Mouse (Mus musculus) MEL (cell line): Measurements from ENCODE around the gene Cln5.

Source experiments
- CTCF ChIP-seq, 3 experiments: IDR thresholded peaks in 2 of 3; conservative IDR thresholded peaks in 1 of 3; 2 replicates each; pipeline ENCODE4 v1.5.1; 2011 to 2012; ENCODE audit warnings: low read length in 3 of 3, low read depth in 2 of 3, mild to moderate bottlenecking in 2 of 3, improper control_type of control experiment in 1 of 3, inconsistent platforms in 1 of 3, mixed read lengths in 1 of 3, moderate library complexity in 1 of 3; ENCODE audit not compliant: control insufficient read depth in 1 of 3, insufficient read depth in 1 of 3, poor library complexity in 1 of 3, severe bottlenecking in 1 of 3
- GATA1 ChIP-seq: IDR thresholded peaks from 2 replicates; pipeline ENCODE4 v1.6.1; 2011; ENCODE audit warnings: low read depth, low read length, improper control_type of control experiment
- TBP ChIP-seq: IDR thresholded peaks from 2 replicates; pipeline ENCODE4 v1.8.0; 2011; ENCODE audit warnings: low read depth, low read length, improper control_type of control experiment
- TCF12 ChIP-seq: IDR thresholded peaks from 2 replicates; pipeline ENCODE4 v1.6.1; 2014; ENCODE audit warnings: low read depth, mild to moderate bottlenecking, inconsistent platforms, low read length, improper control_type of control experiment, moderate library complexity

- TF ChIP-seq TCF12 (no peak), TBP (no peak), GATA1 (no peak), CTCF (IDR thresholded peaks at IDR 0.05 in 2 of 3, conservative IDR thresholded peaks at IDR 0.05 in 1 of 3; ENCODE audit: control insufficient read depth in 1 of 3, insufficient read depth in 1 of 3, low read depth in 2 of 3, low read length in 3 of 3, poor library complexity in 1 of 3, severe bottlenecking in 1 of 3) (no peak)
Observed at GRCm38 (mm10) chr14:103072731-103073130, 2.7 kb downstream of the Cln5 start.
